Mouse (Mus musculus) Patski (cell line): ENCODE data around the gene Oit3. TPM values are rescaled to one million over a fixed set of nuclear protein-coding genes. Genes with fewer than 3 reads are reported as not detected.

Experiments used
- ATAC-seq: fragments of 100-300 bp; one replicate; pipeline ENCODE4 v1.8.0; 2021
- CTCF ChIA-PET: fragments of 350-600 bp; sonication (Branson Sonifier 250); formaldehyde crosslinking; loops from one replicate; lab custom pipeline; 2022; ENCODE audit warnings: inconsistent platforms; lab: Charles Lee
- POLR2A ChIA-PET: fragments of 350-600 bp; sonication (Branson Sonifier 250); formaldehyde crosslinking; loops from one replicate; lab custom pipeline; 2022; ENCODE audit warnings: antibody characterized with exemption, inconsistent platforms; lab: Charles Lee
- DNase-seq: peaks from one replicate; pipeline ENCODE4 v3.0.0-alpha.2; 2011; ENCODE audit warnings: low read depth, low spot score
- H3K27me3 ChIP-seq: fragments of 371-371 bp; one replicate; pipeline ENCODE4 v1.5.1; 2021
- CTCF ChIP-seq: fragments of 100-300 bp; IDR thresholded peaks from one replicate; pipeline ENCODE4 v1.5.1; 2021
- in situ Hi-C: fragments of 300-500 bp; cut with MboI; formaldehyde crosslinking; loops from 3 replicates; pipeline ENCODE4 v1.11.1; 2018; ENCODE audit warnings: low pct_unique_long_range_greater_than_20kb, mixed read lengths
- polyA plus RNA-seq: library from polyadenylated mRNA; unstranded; gene quantifications from one replicate; pipeline ENCODE4 v1.2.3, GENCODE M21; 2021

Gene Oit3
- polyA plus RNA-seq, 1 experiment from 2014 or later, result 1.2 TPM

DNA sequence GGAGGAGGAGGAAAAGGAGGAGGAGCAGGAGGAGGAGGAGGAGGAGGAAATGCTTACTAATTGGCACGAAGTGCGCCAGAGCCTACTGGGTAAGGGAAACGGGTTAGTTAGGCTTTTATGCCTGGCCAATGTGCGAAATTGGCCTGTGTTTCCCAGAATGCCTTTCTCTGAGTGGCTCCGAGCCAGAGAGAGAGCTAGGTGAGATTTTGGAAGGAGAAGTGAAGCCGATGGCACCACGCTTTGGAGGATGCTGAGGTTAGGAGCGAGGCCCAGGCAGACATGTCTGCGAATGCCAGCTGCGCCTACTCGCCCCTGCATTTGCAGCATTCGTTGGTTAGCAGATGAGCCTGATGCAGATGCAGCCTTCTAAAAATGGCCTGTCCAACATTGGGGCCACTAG, 18.2 kb upstream of the Oit3 start:
- DNase-seq, result no peak
- no peaks in the 10 kb centered on the region for H3K27me3 ChIP-seq
- no peak for TF ChIP-seq CTCF
- no peak for ATAC-seq
- in situ Hi-C loops, result no loop called here
- ChIA-PET POLR2A (interaction anchor here (0.6 kb wide), 1 partner anchor 333 kb away, joined by 4 read pairs; no protein-coding TSS in a partner anchor), CTCF (no interaction called here)

DNA sequence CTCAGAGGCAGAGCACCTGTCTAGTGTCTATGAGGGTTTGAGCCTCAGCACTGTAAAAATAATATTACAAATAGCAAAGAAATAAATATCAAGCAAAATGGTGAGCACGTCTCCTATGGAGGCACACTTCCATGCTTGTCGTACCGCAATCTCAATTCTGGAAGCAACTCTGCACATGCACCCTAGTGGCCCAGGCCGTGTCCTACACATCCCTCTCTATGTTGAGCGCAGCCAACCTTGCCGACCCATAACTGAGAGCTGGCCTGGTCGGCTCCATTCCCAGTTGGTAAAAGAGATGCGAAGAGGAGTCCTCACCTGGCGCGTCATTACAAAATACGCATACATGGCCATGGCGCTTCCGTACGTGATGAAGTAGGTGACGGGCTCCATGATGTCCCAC, 13.1 kb upstream of the Oit3 start:
- no peak for TF ChIP-seq CTCF
- in situ Hi-C loops, result no loop called here
- no peak for DNase-seq
- CTCF ChIA-PET, result interaction anchor here (1.0 kb wide), 1 partner anchor 338 kb away, joined by 3 read pairs; no protein-coding TSS in a partner anchor
- no peaks in the 10 kb centered on the region for H3K27me3 ChIP-seq
- POLR2A ChIA-PET, result no interaction called here
- ATAC-seq, result no peak

DNA sequence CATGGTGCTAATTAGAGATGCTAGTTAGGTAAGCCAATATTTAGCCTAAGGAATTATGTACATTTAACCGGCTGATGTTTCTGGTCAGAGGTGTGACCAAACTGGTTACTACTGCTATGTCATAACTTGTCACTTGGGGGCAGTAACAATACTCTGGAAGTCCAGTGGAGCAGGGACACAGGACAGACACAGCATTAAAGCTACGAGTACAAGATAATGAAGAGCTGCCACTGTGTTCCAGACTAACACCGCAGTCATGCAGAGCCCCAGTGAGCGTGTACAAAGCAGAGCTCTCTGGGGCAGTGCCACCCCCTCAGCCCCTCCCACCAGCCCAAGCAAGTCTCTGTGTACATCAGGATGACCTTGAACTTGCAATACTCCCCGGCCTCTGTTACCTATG, 10.3 kb upstream of the Oit3 start:
- in situ Hi-C loops, result no loop called here
- POLR2A ChIA-PET, result no interaction called here
- ATAC-seq, result no peak
- CTCF ChIA-PET, result interaction anchor here (0.7 to 1.7 kb wide), 8 partner anchors 11 to 640 kb away, joined by 3 to 9 read pairs (median 3); no protein-coding TSS in a partner anchor
- peak; percentile 58 for TF ChIP-seq CTCF
- H3K27me3 ChIP-seq, result no peaks in the 10 kb centered on the region
- no peak for DNase-seq

- CTCF ChIA-PET, result no interaction called here
- H3K27me3 ChIP-seq, result no peaks in the 10 kb centered on the region
- DNase-seq (no peak), ATAC-seq (no peak)
- TF ChIP-seq CTCF, result no peak
- POLR2A ChIA-PET, result no interaction called here
- in situ Hi-C loops, result no loop called here
These were observed 6.0 kb upstream of the Oit3 start for GRCm38 (mm10) chr10:59447546-59447945.

DNA sequence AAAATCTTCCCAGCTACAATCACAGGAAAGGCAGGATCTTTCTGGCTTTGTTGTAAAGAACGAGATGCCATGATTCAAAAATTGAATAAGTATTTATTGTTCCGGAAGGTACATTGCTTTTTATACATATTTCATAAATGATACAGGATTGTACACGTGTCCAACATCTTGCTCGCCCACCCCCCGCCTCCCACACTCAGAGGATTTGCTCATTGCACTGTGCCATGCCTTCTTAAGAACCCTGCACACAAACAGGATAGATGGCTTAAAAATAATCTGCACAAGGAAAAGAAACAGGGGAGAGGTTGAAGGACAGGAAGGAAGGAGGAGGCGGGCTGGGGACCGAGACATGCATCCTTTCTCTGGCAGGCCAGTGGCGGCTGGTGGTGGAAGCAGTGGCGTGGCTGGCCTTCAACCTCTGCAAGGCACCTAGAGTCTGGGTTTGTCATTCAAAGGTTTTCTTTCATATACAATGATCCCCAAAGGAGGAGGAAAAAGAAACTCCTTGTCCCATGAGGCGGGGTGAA, 5.4 kb upstream of the Oit3 start:
- in situ Hi-C loops, result no loop called here
- no peaks in the 10 kb centered on the region for H3K27me3 ChIP-seq
- ChIA-PET POLR2A (no interaction called here), CTCF (no interaction called here)
- no peak for DNase-seq
- ATAC-seq, result no peak
- TF ChIP-seq CTCF, result no peak

DNA sequence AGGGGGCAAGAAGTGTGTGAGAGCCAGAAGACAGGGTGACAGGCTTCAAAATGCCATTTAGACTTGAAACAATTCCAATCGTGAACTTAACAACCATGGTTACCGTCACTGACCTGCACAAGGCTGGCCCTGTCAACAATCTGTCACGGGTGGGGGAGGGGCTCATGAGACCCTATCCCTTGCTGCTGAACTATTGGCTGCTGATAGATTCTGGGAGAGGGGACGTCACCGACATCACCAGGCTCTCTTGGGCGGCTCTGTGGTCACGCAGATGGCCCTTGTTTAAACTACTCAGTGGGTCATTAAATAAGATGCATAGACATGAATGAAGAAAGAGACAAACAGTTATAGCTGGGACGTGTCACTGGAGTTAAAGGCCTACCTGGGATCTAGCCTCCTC, 3.1 kb upstream of the Oit3 start:
- ChIA-PET CTCF (no interaction called here), POLR2A (no interaction called here)
- no peak for DNase-seq
- H3K27me3 ChIP-seq, result no peaks in the 10 kb centered on the region
- TF ChIP-seq CTCF, result no peak
- no peak for ATAC-seq
- in situ Hi-C loops, result no loop called here

DNA sequence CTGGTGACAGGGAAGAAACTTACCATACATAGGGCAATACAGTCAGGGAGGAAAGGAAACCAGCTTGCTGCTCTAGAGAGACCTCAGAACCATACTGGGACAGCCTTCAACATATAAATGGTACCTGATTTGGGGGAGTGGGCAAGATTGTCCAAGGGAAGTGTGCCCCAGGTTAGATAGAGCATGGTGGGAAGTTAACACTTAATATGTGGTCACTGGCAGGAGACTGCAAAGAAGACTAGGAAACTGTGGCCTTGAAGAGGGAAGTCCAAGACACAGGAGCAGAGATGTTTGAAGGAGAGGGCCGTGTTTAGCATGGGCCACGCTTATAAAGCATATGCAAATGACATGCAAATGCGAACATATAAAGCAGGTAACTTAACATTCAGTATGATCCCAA, 2.5 kb upstream of the Oit3 start:
- POLR2A ChIA-PET, result no interaction called here
- ATAC-seq (no peak), DNase-seq (no peak)
- in situ Hi-C loops, result no loop called here
- CTCF ChIA-PET, result no interaction called here
- H3K27me3 ChIP-seq, result no peaks in the 10 kb centered on the region
- no peak for TF ChIP-seq CTCF

DNA sequence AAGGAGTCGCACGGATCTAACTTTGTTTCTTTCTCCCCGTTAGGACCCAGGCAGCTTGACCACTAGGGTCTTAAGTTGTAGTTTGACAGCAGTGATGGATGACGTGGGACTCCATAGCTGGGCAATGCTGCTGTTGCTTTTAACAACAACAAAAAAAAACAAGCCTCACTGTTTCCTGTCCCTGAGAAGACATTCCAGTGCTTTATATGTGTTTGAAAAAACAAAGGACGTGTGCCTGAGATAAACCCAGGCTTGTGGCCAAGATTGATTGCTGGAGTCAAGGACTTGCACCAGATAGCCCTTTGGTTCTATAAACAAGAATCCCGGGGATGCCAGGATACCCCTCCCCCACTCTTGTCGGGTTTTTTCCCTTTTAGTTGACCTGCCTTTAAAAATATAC, 1.6 kb upstream of the Oit3 start:
- in situ Hi-C loops, result no loop called here
- DNase-seq, result no peak
- TF ChIP-seq CTCF, result no peak
- ATAC-seq, result no peak
- ChIA-PET CTCF (no interaction called here), POLR2A (interaction anchor here (0.7 kb wide), 1 partner anchor 105 kb away, joined by 3 read pairs; no protein-coding TSS in a partner anchor)
- H3K27me3 ChIP-seq, result no peaks in the 10 kb centered on the region

DNA sequence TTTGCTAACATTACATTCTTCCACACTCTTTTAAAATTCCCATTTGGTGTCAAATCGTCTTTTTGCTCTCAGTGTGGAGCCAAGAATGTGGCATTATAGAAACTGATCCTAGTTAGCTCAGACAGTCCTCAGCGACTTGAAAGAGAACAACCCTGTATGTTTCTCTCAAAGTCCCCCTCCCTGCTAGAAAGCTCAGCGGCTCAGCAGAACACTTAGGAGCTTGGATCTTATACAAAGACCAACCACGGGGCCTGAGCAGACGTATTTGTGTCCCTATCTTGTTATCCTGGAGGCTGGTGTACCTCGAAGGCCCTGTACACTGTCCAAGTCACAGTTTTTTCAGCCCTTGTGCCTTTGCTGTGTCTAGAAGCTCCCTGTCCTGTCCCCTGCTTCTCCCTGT, 1.4 kb downstream of the Oit3 start:
- ChIA-PET POLR2A (interaction anchor here (0.5 to 0.6 kb wide), 2 partner anchors 11 to 96 kb away, joined by 3 read pairs; no protein-coding TSS in a partner anchor), CTCF (no interaction called here)
- DNase-seq, result no peak
- ATAC-seq, result no peak
- no peak for TF ChIP-seq CTCF
- H3K27me3 ChIP-seq, result no peaks in the 10 kb centered on the region
- in situ Hi-C loops, result no loop called here

DNA sequence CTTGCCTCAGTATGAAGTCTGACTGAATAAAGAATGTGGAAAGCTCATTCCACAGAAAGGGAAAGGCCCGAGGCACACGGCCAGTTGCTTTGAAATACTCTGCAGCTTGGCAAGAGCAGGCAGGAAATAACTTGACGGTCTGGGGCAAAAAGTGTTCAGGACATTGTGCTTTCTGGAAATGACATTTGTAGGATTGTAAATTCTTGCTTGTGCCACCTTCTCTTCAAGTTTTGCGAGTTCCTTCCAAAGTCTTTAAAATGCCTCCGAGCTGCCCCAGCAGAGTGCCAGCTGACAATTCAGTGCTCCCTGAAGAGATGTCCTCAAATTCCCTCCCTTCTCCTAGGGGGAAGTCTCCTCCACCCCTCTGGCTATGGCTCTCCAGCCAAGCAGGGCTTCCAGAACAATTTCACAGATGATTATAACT, 2.1 kb downstream of the Oit3 start:
- no peak for DNase-seq
- TF ChIP-seq CTCF, result no peak
- CTCF ChIA-PET, result no interaction called here
- in situ Hi-C loops, result no loop called here
- POLR2A ChIA-PET, result interaction anchor here (0.5 kb wide), 1 partner anchor 12 kb away, joined by 3 read pairs; no protein-coding TSS in a partner anchor
- ATAC-seq, result no peak
- no peaks in the 10 kb centered on the region for H3K27me3 ChIP-seq

DNA sequence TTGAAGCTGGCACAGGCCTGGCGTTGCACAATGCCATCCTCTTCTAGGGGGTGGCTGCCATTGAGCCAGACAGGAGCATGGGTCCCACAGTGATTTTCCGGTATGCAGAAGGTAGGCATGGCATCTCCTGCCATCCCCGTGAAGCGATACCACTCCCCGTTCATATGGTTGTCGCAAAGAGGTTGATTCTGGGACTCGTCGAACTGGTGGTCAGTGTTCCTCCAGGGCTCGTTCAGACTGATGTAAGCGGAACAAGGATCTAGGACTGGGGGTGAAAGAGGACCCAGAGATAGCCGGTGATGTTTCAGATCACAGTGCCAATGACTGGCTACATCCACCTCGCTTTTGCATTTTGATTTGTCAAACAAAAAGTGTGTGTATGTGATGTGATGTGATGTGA, 2.9 kb downstream of the Oit3 start:
- ChIA-PET POLR2A (no interaction called here), CTCF (no interaction called here)
- no peak for TF ChIP-seq CTCF

More for the DNA sequence above, 2.9 kb downstream of the Oit3 start:
- DNase-seq, result no peak
- ATAC-seq, result no peak
- in situ Hi-C loops, result no loop called here
- no peaks in the 10 kb centered on the region for H3K27me3 ChIP-seq
